Mouse (Mus musculus) heart, postnatal 14 days (tissue): ENCODE data around the gene Clybl. TPM values are rescaled to one million over a fixed set of nuclear protein-coding genes. Genes with fewer than 3 reads are reported as not detected.

ENCODE experiments used
- DNase-seq, 2 experiments: peaks; one replicate each; pipeline ENCODE4 v3.0.0; 2021 to 2022
- intact Hi-C: fragments of 180-260 bp; cut with DNase I; formaldehyde crosslinking; loops from one replicate; pipeline ENCODE4 v1.15.1; 2025
- total RNA-seq, 2 experiments: library from RNA; stranded (reverse); gene quantifications; 2 replicates each; pipeline ENCODE4 v1.2.3; 2021

Gene Clybl
- total RNA-seq, 2 experiments from 2014 or later, result 103 to 116 TPM

GRCm38 (mm10) chr14:122230621-122231025 is 49.1 kb downstream of the Clybl start:
- DNase-seq, result peak in 1 of 2 experiments; percentile 13
- intact Hi-C loops, result no loop called here

DNA sequence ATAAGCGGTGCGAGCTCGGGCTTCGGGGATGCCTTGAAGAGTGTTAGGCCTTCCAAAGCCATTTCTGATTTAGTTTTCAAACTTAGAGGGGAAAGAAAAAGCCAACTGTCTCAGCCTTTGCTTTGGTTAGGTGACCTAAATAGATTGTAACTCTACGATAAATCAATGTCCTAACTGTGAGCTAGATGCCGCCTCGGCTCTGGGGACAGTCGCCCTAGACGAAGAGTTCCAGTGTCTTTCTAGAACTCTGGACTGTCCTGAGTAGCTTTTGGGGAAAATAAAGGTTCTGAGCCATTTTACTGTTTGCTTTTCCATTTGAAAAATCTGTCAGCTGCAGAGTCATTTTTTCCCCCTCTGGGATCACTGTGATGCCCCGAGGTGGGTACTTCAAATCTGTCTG is 49.6 kb downstream of the Clybl start:
- no peak for DNase-seq
- intact Hi-C loops, result no loop called here

DNA sequence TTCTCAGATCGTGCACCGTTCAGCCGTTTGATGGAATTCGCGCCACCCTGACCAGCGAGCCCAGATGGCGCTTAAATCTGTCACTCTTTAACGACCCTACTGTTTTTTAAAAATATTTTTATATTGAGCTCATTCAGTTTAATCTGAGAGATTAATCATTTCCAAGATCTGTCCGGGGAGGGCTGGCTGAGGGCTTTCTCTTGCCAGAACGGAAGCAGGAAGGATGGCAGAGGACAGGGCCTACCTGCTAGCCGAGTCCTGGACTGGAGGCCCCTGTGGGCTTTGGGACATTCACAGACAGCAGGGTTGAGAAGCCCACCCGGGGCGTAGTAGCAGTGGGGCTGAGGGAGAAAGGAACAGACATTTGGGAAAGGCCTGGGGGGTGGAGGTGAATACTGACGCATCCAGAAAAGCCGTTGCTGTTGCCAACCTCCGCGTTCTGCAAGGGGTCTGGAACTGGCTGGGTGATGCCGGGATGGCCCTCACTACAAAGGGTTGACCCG is 51.8 kb downstream of the Clybl start:
- intact Hi-C loops, result no loop called here
- DNase-seq, result no peak

DNA sequence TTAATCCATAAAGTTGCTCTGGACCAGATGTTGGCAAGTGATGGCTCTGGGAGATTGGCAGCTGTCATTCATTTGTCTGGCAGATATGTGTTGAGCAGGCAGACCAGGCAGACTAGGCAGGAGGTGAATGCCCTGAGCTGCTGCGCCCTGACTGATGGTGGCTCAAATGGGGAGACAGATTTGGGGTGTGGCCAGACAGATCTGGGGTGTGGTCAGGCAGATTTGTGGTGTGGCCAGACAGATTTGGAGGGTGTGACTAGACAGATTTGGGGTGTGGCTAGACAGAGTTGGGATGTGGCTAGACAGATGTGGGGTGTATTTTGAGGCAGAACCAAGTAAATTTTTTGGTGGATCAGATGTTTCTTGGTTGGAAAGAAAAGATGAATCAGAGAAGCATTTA is 62.4 kb downstream of the Clybl start:
- no peak for DNase-seq
- intact Hi-C loops, result no loop called here

GRCm38 (mm10) chr14:122246919-122247859 is 65.7 kb downstream of the Clybl start:
- intact Hi-C loops, result no loop called here
- DNase-seq, result no peak

DNA sequence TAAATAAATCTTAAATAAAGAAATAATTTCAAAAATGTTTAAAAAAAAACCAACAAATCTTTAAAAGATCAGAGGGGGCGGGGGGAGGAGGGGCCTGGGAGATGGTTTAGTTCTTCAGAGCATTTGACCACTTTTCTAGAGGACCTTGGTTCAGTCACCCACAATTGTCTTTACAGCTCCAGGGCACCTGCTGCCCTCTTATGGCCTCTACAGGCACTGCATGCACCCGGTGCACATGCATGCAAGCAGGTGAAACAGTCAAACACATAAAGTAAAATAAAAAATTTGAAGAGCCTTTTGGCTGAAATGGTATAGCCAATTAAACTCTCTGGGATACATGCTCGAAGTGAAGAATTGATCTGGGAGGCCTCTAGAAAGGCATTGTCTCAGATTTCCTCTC is 67.6 kb downstream of the Clybl start:
- intact Hi-C loops, result no loop called here
- peak in 1 of 2 experiments; percentile 8 for DNase-seq

DNA sequence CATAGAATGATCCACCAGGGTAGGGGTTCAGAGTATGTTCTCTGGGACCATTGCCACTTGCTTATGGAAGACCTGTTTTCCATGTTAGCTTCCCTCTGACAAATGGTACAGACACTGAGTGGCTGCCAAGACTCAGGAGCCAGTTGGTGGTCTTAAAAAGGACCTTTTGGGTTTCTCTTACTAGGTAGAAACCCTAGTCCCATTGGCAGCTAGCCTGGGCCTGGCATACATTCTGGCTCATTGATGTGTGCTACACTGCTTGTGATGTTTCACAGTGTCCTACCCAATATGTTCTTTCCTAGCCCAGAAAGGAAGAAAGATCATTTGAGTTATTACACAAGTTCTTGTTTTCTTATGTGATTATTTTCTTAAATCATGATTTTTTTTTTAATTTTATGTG is 69.8 kb downstream of the Clybl start:
- no peak for DNase-seq
- intact Hi-C loops, result no loop called here

DNA sequence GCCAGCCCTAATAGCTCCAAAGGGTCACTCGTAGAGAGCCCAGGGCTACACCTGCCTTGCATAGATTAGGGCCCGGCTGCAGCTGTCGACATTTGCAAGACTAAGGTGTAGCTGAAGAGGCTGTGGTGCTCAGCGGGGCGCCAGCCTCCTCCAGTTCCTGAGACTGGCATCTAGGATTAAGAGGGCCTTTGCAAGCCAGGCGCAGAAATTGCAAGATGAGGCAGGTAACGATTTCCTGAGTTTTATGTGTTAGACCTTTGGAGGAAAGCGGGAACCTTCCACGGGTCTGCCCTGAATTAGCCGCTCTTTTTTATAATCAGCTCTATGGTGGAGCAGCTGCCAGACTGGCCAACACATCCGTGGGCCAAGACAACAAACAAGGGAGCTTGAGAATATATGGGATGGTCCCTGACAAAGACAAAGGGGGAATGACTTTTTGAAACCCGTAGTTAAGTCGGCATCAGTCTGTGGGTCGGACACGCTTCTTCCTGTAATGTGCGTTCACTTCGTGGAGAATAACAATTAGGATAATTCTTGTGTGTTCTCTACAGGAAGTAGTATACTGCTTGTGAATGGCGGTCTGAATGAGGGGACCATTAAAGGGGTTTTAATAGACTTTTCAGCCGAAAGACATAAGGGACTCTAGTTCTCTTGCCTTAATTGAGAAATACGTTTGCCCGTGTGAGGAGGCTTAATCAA is 74.2 kb downstream of the Clybl start:
- intact Hi-C loops, result no loop called here
- no peak for DNase-seq

- intact Hi-C loops, result no loop called here
- no peak for DNase-seq
Measured at GRCm38 (mm10) chr14:122256261-122256634, 74.7 kb downstream of the Clybl start.

DNA sequence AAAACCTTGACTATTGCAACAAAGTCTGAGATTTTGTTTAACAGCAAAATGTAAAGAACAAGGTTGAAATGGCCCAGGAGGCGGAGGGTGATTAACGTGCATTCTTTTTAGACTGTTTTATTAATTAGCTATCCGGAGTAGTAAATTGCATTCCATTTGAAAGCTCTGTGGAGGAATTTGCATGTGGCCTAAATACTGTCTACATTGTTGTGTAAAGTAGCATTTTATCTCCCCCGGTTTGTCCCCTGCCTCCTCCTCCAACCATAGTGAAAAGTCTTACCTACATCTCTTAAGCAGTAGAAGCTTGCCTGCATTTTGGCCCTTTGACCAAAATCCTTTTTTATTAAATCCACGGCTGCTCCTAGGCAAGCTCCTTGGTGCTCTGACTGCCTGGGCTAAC is 76.8 kb downstream of the Clybl start:
- intact Hi-C loops, result no loop called here
- no peak for DNase-seq

- intact Hi-C loops, result no loop called here
- no peak for DNase-seq
Measured at GRCm38 (mm10) chr14:122261250-122261649, 79.7 kb downstream of the Clybl start.

- intact Hi-C loops, result no loop called here
- no peak for DNase-seq
Measured at GRCm38 (mm10) chr14:122262851-122263659, 81.6 kb downstream of the Clybl start.

DNA sequence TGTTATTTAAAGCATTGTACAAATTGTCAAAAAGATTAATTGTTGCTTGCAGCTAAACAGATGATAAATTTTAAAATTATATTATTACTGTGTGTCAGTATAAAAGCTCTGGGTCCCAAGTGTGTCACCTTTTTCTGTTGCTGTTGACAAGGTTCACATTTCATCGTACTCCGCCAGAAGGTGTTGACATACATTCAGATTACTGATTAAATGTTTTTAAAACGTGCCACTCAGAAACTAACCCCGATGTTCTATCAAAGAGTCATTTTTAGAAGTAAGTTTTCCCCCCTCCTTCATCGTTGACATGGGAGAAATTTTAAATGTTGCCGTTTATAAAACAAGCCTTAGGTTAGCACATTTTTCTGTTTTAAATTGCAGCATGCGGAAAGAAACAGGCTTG is 83.7 kb downstream of the Clybl start:
- intact Hi-C loops, result no loop called here
- DNase-seq, result no peak

- intact Hi-C loops, result no loop called here
- DNase-seq, result no peak
Measured at GRCm38 (mm10) chr14:122267590-122267989, 86.1 kb downstream of the Clybl start.

DNA sequence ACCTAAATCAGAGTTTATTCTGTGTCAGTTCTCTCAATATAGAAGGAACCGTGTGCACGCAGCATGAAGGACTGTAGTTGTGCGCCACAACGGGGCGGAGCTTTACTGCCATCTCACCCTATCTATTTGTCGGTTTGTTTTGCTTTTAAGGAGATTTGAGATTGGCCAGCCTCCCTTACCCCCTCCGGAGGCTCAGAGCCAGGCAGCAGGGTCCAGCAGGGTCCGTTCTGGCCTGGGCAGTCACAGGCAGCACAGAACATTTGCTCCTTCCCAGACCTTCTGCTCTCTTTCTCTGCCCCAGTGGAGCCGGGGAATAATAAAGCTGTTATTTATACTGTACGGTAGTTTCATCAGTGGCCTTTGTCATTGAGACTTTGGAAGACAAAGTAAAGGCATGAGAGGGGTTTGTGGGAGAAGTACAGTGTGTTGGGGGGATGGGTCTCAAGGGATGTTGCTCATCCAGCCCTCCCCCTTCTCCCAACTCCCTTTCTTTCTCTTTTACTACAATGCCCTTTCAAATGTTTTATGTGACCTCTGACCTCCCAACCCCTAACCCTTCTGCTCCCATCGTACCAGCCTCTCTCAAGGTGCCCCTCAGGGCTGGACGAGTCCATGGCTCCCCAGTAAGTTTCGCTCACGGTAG is 89.7 kb downstream of the Clybl start:
- intact Hi-C loops, result no loop called here
- DNase-seq, result no peak

- intact Hi-C loops, result no loop called here
Measured at GRCm38 (mm10) chr14:122277142-122277541, 95.6 kb downstream of the Clybl start.

GRCm38 (mm10) chr14:122279462-122280308 is 98.2 kb downstream of the Clybl start:
- DNase-seq, result no peak
- intact Hi-C loops, result no loop called here

More at GRCm38 (mm10) chr14:122277142-122277541, 95.6 kb downstream of the Clybl start:
- DNase-seq, result no peak

- peak; percentile 8 to 16 for DNase-seq
- intact Hi-C loops, result no loop called here
Measured at GRCm38 (mm10) chr14:122280309-122281071, 99.0 kb downstream of the Clybl start.
